ENCODE assay signal across 8 mouse cellular contexts in the genomic region with DNA sequence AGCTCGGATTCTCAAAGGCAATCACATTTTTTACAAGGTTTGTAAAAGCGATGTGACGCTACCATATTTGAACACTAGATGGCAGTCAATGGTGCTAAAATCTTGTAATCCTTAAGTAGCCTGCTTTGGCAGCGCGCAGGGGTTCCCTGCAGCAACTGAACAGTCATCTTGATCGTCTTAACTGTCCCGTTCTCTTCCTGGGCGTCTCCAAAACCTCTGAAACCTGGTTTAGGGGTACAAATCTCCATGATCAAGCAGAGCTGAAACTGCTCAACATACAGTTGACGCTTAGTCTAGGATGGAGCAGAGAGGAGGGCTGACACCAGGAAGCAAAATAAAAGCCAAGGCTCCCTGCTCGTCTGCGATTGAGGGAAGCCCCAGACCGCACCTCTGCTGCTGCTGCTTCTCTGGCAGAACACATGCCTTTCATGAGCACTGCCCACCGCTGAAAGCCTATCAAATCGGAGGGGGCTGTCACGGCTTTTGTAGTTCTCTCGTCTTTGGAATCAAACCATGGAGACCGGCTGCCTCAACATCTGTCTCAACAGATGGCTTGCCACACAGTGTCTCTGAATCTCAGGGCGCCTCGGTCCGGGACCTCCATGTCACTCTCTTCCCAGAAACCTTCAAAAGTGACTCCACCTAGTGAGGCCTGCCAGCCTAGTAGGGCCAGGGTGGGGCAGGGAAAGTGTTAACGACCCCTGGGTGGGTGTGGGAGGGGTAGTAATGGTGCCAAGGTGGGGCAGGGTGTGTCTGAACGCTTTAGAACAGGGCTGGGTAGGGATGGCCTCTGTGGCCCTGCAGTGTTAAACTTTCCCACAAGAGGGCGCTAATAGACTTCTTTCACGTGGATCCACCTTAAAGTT. TPM values are rescaled to one million over a fixed set of nuclear protein-coding genes. Genes with fewer than 3 reads are reported as not detected.
DNase-seq lines count a peak whose midpoint lies in the region; ATAC-seq lines count a peak whose summit lies in the region.

No protein-coding gene starts in this region.

- peak overlapping the region; percentile 70 for H3K27ac ChIP-seq in hindbrain, embryonic 11.5 days (ENCODE audit: low read depth, low read length)

- WGBS in hindbrain, embryonic 11.5 days: under 1% methylated on average over 24 of the region's 24 CpGs

- peak overlapping the region; percentile 33 for H3K4me3 ChIP-seq in hindbrain, embryonic 11.5 days (ENCODE audit: low read depth, low read length)

- peak; percentile 80 for DNase-seq in Muller cell, postnatal 12 days (ENCODE audit: inconsistent ontology term)
- DNase-seq in cerebellum, adult 9-10 months: peak; percentile 91
- peak; percentile 77 to 94 for DNase-seq in frontal cortex, adult 2 months (ENCODE audit: extremely low spot score in 1 of 2, low spot score in 1 of 2)
- peak; percentile 93 for DNase-seq in hindbrain, embryonic 11.5 days (ENCODE audit: low spot score)
- peak; percentile 85 to 86 for DNase-seq in layer of hippocampus, postnatal 10 days (ENCODE audit: low spot score in 2 of 2)
- peak; percentile 86 for DNase-seq in lung, postnatal 10 days
- DNase-seq in ovary, postnatal 36 days (ENCODE audit: low spot score): peak; percentile 61
- DNase-seq in thymus, postnatal 25 days: peak; percentile 80

- ATAC-seq in hindbrain, embryonic 11.5 days (ENCODE audit: low FRiP score): peak; percentile 86

- no peaks in the 10 kb centered on the region; the same call in 1 of the 2 replicates for H3K27me3 ChIP-seq in hindbrain, embryonic 11.5 days (ENCODE audit: control insufficient read depth, insufficient read depth, low read length)

- no peaks in the 10 kb centered on the region; the same call in 1 of the 2 replicates for H3K4me1 ChIP-seq in hindbrain, embryonic 11.5 days (replicated peaks; ENCODE audit: control insufficient read depth, insufficient read depth, low read length)

- H3K36me3 ChIP-seq in hindbrain, embryonic 11.5 days (ENCODE audit: control insufficient read depth, insufficient read depth, low read length): no peaks in the 10 kb centered on the region

- no peaks in the 10 kb centered on the region for H3K9me3 ChIP-seq in hindbrain, embryonic 11.5 days (ENCODE audit: control insufficient read depth, low read length)

- peak overlapping the region; percentile 62 for H3K4me2 ChIP-seq in hindbrain, embryonic 11.5 days (replicated peaks; ENCODE audit: low read depth, low read length)

- peak overlapping the region; percentile 38; the same call in 1 of the 2 replicates for H3K9ac ChIP-seq in hindbrain, embryonic 11.5 days (ENCODE audit: low read depth, low read length)

RNA-seq across cellular contexts. Expression of gene Zdhhc13, which starts 39.3 kb away (rescaled TPM):
- 23.7 and 26.7 TPM in 2 replicates for polyA plus RNA-seq in frontal cortex, adult 2 months (2012; rRNA removed)
- polyA plus RNA-seq in hindbrain, embryonic 11.5 days (2014; fragmentation: Nextera tagmentation; extraction: Ambion mirVana): 38.3 and 40.9 TPM in 2 replicates
- 10 to 100 TPM; 24.0 to 36.3 TPM for total RNA-seq in layer of hippocampus, postnatal 10 days (2021)

Comparison
In these comparisons a context has a peak if more than half of its experiments do, and no peak if none do; other contexts are left out.
1. Peak in every context shown above with its lines: DNase-seq, ATAC-seq, H3K4me3 ChIP-seq and H3K27ac ChIP-seq.